Mouse (Mus musculus) gastrocnemius, postnatal 25 days (tissue): ENCODE measurements around the gene Samhd1. TPM values are rescaled to one million over a fixed set of nuclear protein-coding genes. Genes with fewer than 3 reads are reported as not detected.

Source experiments
- DNase-seq: peaks from one replicate; pipeline ENCODE4 v3.0.0; 2022
- total RNA-seq, 2 experiments: library from RNA; stranded (reverse); gene quantifications; 1 replicate in 1 of 2; 2 replicates in 1 of 2; pipeline ENCODE4 v1.2.3; 2021

Samhd1 gene
- total RNA-seq, 2 experiments from 2014 or later = 12.0 to 14.5 TPM

GRCm38 (mm10) chr2:157053787-157054186, 81.3 kb downstream of the Samhd1 start:
- DNase-seq = no peak

- no peak for DNase-seq
Measured at GRCm38 (mm10) chr2:157053124-157053523, 81.9 kb downstream of the Samhd1 start.

- no peak for DNase-seq
Measured at GRCm38 (mm10) chr2:157052448-157052847, 82.6 kb downstream of the Samhd1 start.

GRCm38 (mm10) chr2:157049831-157050243, 85.2 kb downstream of the Samhd1 start:
- no peak for DNase-seq

- no peak for DNase-seq
Measured at GRCm38 (mm10) chr2:157048395-157049181, 86.5 kb downstream of the Samhd1 start.

Other genes starting within 250 kb of the Samhd1 start
- gene Sla2, start 248.1 kb downstream of the Samhd1 start, total RNA-seq = not detected
- 10 to 100 TPM; 22.7 to 28.2 TPM for gene Ndrg3, start 143.2 kb downstream of the Samhd1 start, total RNA-seq
- 1 to 10 TPM; 1.2 to 1.9 TPM for gene Dsn1, start 128.1 kb downstream of the Samhd1 start, total RNA-seq
- gene Soga1, start 56.0 kb downstream of the Samhd1 start, total RNA-seq = 1 to 10 TPM; 4.5 to 5.0 TPM
- not detected for gene Tldc2, start 48.2 kb downstream of the Samhd1 start, total RNA-seq
- gene Rbl1, start 69.3 kb upstream of the Samhd1 start, total RNA-seq = 1 to 10 TPM; 1.4 to 2.3 TPM
- gene Rpn2, start 143.8 kb upstream of the Samhd1 start, total RNA-seq = 10 to 100 TPM; 70.0 to 79.6 TPM
- 1 to 10 TPM in 1 of 2 experiments, under 1 TPM in 1; 0.48 to 1.2 TPM for gene Mroh8, start 144.3 kb upstream of the Samhd1 start, total RNA-seq
- gene Ghrh, start 212.2 kb upstream of the Samhd1 start, total RNA-seq = not detected
- gene Manbal, start 232.3 kb upstream of the Samhd1 start, total RNA-seq = 10 to 100 TPM; 12.5 to 15.7 TPM